Mouse (Mus musculus): ENCODE measurements at regions not wholly inside any gene's neighbourhood (a gene's known extent, or its start where the extent isn't known, plus 50 kb on each side); places are given as distances from the start of the nearest gene placed in this dataset.

GRCm38 (mm10) chr3:102574320-102574719 lies 104.6 kb downstream of the Ngf start:
- DNase-seq (ENCODE audit: low read depth, low spot score): no peak

DNA sequence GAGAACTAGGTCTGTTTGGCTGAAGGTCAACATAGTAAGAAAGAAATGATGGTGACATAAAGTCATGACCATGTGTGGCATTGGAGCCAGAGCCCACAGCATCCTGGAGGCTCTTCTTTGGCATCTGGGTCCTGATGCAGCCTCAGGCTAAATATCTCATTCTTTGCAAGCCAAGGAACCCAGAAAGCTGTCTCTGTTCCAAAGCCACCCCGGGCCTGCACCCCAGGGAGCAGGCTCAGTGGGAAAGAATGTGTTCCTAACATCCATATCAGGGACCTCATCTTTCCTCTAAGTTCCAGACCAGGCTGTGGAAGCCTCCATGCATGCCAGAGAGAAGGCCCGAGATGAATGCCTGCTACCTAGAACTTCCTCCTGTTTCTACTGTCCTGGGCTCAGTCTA lies 107.2 kb downstream of the Ngf start:
- DNase-seq (ENCODE audit: low read depth, low spot score): no peak

- DNase-seq (ENCODE audit: low read depth, low spot score): no peak
Observed at GRCm38 (mm10) chr3:102581830-102582229, 112.1 kb downstream of the Ngf start.

DNA sequence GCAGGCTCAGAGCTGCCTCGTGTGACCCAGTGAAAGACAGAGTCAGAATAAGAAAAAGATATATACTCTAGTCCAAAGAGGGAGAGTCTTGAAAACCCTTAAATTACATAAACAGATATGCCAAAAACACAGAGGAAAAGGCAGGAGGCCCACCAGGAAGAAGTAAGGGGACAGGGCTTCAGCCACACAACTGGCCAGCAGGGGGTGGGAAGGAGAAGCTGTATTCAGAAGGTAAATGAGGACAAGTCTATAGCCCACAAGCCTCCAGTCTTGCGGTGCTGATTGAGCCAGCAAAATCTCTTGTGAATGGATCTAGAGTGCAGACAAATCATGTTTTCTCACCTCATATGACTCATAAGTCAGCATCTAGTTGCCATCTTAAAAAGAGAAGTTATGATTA lies 115.4 kb downstream of the Ngf start:
- DNase-seq (ENCODE audit: low read depth, low spot score): no peak

GRCm38 (mm10) chr3:102586221-102586620 lies 116.5 kb downstream of the Ngf start:
- DNase-seq (ENCODE audit: low read depth, low spot score): no peak

- no peak for DNase-seq (ENCODE audit: low read depth, low spot score)
Observed at GRCm38 (mm10) chr3:102592041-102592440, 122.3 kb downstream of the Ngf start.

DNA sequence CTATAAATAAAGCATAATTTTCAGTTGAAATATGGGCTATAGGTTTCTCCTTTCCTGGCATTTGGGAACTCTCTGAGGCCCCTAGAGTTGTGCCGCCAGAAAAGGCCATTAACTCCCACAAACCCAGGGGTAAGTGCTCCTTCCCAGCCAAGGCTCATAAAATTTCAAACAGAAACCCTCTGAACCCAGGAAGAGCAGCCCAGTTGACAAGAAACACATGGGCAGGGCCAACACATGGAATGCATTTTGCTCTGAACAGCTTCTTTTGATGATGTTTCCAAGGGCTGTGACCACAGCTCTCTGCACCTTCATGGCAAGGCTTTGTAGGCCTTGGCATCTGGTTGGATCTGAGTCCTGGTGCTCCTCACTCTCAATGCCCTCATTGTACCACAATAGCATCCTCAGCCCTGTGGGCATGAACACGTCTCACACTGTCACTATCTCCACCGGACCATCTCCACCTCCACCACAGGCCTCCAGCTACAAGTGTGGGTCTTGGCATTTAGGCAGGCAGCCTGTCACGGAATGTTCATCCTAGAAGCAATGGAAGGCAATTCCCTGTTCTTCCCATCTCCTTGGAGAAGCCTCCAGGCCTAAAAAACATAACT lies 127.3 kb downstream of the Ngf start:
- no peak for DNase-seq (ENCODE audit: low read depth, low spot score)

- DNase-seq (ENCODE audit: low read depth, low spot score): no peak
Observed at GRCm38 (mm10) chr3:102599061-102599460, 129.3 kb downstream of the Ngf start.

DNA sequence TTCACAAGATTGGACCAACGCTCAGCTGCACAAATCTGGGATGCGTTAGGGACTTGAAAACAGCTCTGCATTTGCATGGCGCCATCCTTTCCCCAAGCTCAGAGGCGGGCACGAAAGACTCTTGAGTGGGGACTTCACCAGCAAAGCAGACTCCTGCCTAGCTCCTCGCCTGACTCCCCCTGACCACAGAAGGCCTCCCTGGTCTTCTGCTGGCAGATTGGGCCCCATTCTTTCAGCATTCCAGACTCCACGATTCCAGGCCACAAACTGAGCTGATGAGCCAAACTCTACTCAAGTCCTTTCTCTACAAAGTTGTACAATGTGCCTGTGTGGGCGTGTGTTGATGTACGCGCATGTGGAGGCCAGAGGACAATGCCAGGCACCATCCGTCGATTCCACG lies 131.6 kb upstream of the Tspan2 start:
- DNase-seq (ENCODE audit: low read depth, low spot score): no peak

- no peak for DNase-seq (ENCODE audit: low read depth, low spot score)
Observed at GRCm38 (mm10) chr3:102605284-102605683, 129.0 kb upstream of the Tspan2 start.

GRCm38 (mm10) chr3:102610970-102611369 lies 123.4 kb upstream of the Tspan2 start:
- no peak for DNase-seq (ENCODE audit: low read depth, low spot score)

GRCm38 (mm10) chr3:102611398-102612366 lies 122.6 kb upstream of the Tspan2 start:
- peak; percentile 19 for DNase-seq (ENCODE audit: low read depth, low spot score)

DNA sequence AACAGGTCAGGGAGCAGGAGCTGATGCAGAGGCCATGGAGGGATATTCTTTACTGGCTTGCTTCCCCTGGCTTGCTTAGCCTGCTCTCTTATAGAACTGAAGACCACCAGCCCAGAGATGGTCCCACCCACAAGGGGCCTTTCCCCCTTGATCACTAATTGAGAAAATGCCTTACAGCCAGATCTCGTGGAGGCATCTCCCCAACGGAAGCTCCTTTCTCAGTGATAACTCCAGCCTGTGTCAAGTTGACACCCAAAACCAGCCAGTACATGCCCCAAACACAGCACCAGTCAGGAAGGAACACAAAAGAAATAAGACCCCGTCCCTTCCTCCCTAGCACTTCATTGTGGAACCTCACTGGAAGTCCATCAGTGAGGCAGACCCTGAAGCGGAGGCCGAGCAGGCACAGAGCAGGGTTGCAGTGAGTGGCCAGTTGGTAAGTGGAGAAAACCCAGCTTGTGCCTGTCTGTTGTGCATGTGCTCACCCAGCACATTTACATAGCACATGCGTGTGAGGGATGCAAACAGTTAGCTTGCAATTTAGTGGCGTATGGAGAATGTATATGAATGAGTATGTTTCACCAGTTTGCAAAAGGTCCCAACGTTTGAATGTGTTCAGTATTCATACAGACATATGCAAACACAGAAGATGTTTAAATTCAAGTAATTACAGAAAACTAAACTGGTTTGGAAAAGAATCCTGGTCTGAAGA lies 114.5 kb upstream of the Tspan2 start:
- DNase-seq (ENCODE audit: low read depth, low spot score): no peak

GRCm38 (mm10) chr3:102636076-102636475 lies 98.3 kb upstream of the Tspan2 start:
- no peak for DNase-seq (ENCODE audit: low read depth, low spot score)

GRCm38 (mm10) chr3:102636674-102637073 lies 97.7 kb upstream of the Tspan2 start:
- DNase-seq (ENCODE audit: low read depth, low spot score): no peak

- DNase-seq (ENCODE audit: low read depth, low spot score): no peak
Observed at GRCm38 (mm10) chr3:102644276-102644940, 89.9 kb upstream of the Tspan2 start.

DNA sequence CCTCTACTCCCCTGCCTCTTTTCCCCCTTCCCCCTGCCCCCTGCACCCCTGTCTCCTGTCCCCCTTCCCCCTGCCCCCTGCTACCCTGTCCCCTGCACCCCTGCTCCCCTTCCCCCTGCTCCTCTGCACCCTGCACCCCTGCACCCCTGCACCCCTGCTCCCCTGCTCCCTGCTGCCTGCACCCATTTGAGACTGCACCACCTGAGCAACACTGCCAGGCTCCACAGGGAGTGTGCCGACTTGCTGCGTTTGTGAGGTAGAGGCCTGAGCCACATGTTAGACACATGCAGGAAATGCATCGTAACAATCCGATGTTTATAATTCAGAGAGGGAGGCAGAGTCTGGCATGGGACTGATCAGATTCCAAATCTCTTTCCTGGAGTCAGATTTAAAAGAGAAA lies 85.9 kb upstream of the Tspan2 start:
- DNase-seq (ENCODE audit: low read depth, low spot score): no peak

- no peak for DNase-seq (ENCODE audit: low read depth, low spot score)
Observed at GRCm38 (mm10) chr3:102654962-102655361, 79.4 kb upstream of the Tspan2 start.

- no peak for DNase-seq (ENCODE audit: low read depth, low spot score)
Observed at GRCm38 (mm10) chr3:102657116-102657515, 77.2 kb upstream of the Tspan2 start.

- DNase-seq (ENCODE audit: low read depth, low spot score): no peak
Observed at GRCm38 (mm10) chr3:102657531-102658060, 76.7 kb upstream of the Tspan2 start.

DNA sequence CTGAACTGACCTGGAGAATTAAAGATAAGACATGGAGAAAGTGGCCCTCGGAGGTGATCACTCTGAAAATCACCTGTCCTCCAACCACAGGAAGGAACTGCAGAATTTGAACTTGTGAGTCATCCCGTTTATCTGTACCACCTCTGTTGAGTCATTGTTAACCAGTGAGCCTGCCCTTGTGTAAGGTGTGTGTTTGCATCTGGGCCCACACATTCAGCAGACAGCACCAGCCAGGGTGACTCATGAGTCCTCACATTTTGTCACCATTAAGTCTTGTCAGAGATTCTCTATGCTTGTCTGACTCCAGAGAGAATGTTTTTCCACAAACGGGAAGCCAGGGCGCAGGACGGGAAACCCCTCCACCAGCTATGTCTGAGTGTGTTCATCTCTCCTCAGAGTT lies 75.0 kb upstream of the Tspan2 start:
- DNase-seq (ENCODE audit: low read depth, low spot score): no peak

DNA sequence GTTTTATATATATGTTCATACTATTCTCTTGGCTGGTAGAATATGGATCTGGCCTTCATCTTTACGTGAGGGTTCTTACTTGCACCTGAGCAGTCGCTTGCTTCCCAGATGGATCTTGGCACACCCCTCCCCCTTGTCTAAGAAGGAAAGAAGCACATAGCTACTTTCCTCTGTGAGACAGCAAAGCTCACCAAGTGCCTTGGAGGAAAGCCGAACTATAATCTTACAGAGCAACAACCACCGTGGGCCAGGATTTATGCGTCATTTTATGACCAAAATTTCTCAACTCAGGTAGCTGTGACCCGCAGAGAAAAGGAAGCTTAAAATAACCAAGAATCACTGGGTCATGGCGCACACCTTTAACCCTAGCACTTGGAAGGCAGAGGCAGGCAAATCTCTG lies 73.0 kb upstream of the Tspan2 start:
- no peak for DNase-seq (ENCODE audit: low read depth, low spot score)
